21 mouse cellular contexts compared by ENCODE assay signal in genomic region chr11:94394107-94394506, GRCm38 (mm10). TPM values are rescaled to one million over a fixed set of nuclear protein-coding genes. Genes with fewer than 3 reads are reported as not detected.
A peak's percentile ranks its signal among the peaks of the same experiment; 100 is the strongest.
DNase-seq lines count a peak whose midpoint lies in the region; ATAC-seq and TF ChIP-seq lines count a peak whose summit lies in the region.
"Had no signal": no experiment of that assay in that cellular context is flagged by ENCODE, and none has a peak within 500 bp of the region (broad histone marks: within the 10 kb centered on the region; RNA-seq: fewer than 3 reads in every experiment).

No protein-coding gene starts in this region.

- peak; percentile 70 for DNase-seq in heart, adult 11 months
- DNase-seq in heart, adult 9 months (ENCODE audit: low spot score in 2 of 2), result no peak
- DNase-seq in heart, postnatal 36 days, result no peak
- peak; percentile 45 for DNase-seq in heart, postnatal 0 days (ENCODE audit: low spot score)
- DNase-seq in heart, adult 2 months, result no peak
- DNase-seq: adrenal gland, adult 2 months; adrenal gland, adult 8-10 months; adrenal gland, postnatal 10 days; adrenal gland, postnatal 14 days; adrenal gland, postnatal 25 days; adrenal gland, postnatal 36 days; B cell, adult 2 months; cerebellum, adult 11 months; cerebellum, adult 11-12 months had no signal

- no peaks in the 10 kb centered on the region for H3K36me3 ChIP-seq in heart, embryonic 11.5 days (ENCODE audit: control insufficient read depth, insufficient read depth, low read length)
- no peaks in the 10 kb centered on the region for H3K36me3 ChIP-seq in heart, embryonic 15.5 days
- no peaks in the 10 kb centered on the region for H3K36me3 ChIP-seq in heart, embryonic 16.5 days (ENCODE audit: control insufficient read depth, insufficient read depth)
- no peaks in the 10 kb centered on the region for H3K36me3 ChIP-seq in heart, postnatal 0 days (replicated peaks; ENCODE audit: control insufficient read depth, insufficient read depth, low read length)
- H3K36me3 ChIP-seq in heart, adult 2 months (ENCODE audit: control insufficient read depth, insufficient read depth, low read length), result no peaks in the 10 kb centered on the region
- H3K36me3 ChIP-seq: G1E had no signal

- no peak overlapping the region for H3K9ac ChIP-seq in heart, embryonic 11.5 days (ENCODE audit: low read depth, low read length)
- H3K9ac ChIP-seq in heart, embryonic 15.5 days, result no peak overlapping the region
- no peak overlapping the region for H3K9ac ChIP-seq in heart, embryonic 16.5 days (ENCODE audit: low read length)
- no peak overlapping the region for H3K9ac ChIP-seq in heart, postnatal 0 days (replicated peaks; ENCODE audit: low read depth, low read length)
- H3K9ac ChIP-seq in heart, adult 2 months (ENCODE audit: low read depth, low read length), result no peak overlapping the region

- no peak for TF ChIP-seq EP300 in heart, postnatal 0 days (IDR thresholded peaks at IDR 0.05; ENCODE audit: low read depth)
- no peak for TF ChIP-seq EP300 in heart, adult 2 months (IDR thresholded peaks at IDR 0.05; ENCODE audit: insufficient read depth, low read depth, low read length)

- H3K9me3 ChIP-seq in heart, embryonic 11.5 days (replicated peaks; ENCODE audit: control insufficient read depth, low read length), result no peaks in the 10 kb centered on the region
- no peaks in the 10 kb centered on the region for H3K9me3 ChIP-seq in heart, embryonic 15.5 days (replicated peaks)
- H3K9me3 ChIP-seq in heart, embryonic 16.5 days (replicated peaks; ENCODE audit: control insufficient read depth, low read length), result no peaks in the 10 kb centered on the region
- no peaks in the 10 kb centered on the region for H3K9me3 ChIP-seq in heart, postnatal 0 days (replicated peaks; ENCODE audit: control insufficient read depth, low read length)
- H3K9me3 ChIP-seq: G1E had no signal

- TF ChIP-seq CTCF in heart, postnatal 0 days (IDR thresholded peaks at IDR 0.05; ENCODE audit: low read depth), result no peak
- TF ChIP-seq CTCF in heart, adult 2 months (IDR thresholded peaks at IDR 0.05), result no peak

- H3K27ac ChIP-seq in heart, embryonic 11.5 days (ENCODE audit: low read depth, low read length), result no peak overlapping the region
- H3K27ac ChIP-seq in heart, embryonic 15.5 days, result no peak overlapping the region
- H3K27ac ChIP-seq in heart, embryonic 16.5 days (ENCODE audit: low read length), result no peak overlapping the region
- H3K27ac ChIP-seq in heart, postnatal 0 days (ENCODE audit: low read depth), result no peak overlapping the region
- H3K27ac ChIP-seq in heart, adult 2 months, result no peak overlapping the region

- no peak for ATAC-seq in heart, embryonic 11.5 days (replicated peaks; ENCODE audit: insufficient number of reproducible peaks, low FRiP score, low TSS enrichment)
- no peak; the same call in 1 of the 2 replicates for ATAC-seq in heart, embryonic 15.5 days (replicated peaks; ENCODE audit: insufficient number of reproducible peaks, insufficient read depth, low FRiP score, low read depth)
- peak; percentile 63 for ATAC-seq in heart, embryonic 16.5 days (replicated peaks; ENCODE audit: extremely low read depth, insufficient read depth, low FRiP score)
- ATAC-seq in heart, postnatal 0 days (ENCODE audit: insufficient read depth, low read depth), result peak; percentile 75
- ATAC-seq: activated CD4-positive, CD25-positive, alpha-beta regulatory T cell, adult 4 months; CD4-positive, CD25-positive, alpha-beta regulatory T cell, adult 4 months; Patski had no signal

- WGBS in heart, embryonic 11.5 days (ENCODE audit: insufficient replicate concordance), result 51% methylated on average over 7 of the region's 7 CpGs
- WGBS in heart, embryonic 15.5 days, result 44% methylated on average over 7 of the region's 7 CpGs
- 58% methylated on average over 7 of the region's 7 CpGs for WGBS in heart, embryonic 16.5 days
- WGBS in heart, postnatal 0 days, result 40% methylated on average over 7 of the region's 7 CpGs
- WGBS in heart, adult 2 months, result 56% methylated on average over 7 of the region's 7 CpGs

- no peak overlapping the region for H3K4me2 ChIP-seq in heart, embryonic 11.5 days
- H3K4me2 ChIP-seq in heart, embryonic 15.5 days, result 0 out of 2 replicates have a peak overlapping the region, but pooled peaks have one; percentile 13
- H3K4me2 ChIP-seq in heart, embryonic 16.5 days (ENCODE audit: low read depth, low read length), result no peak overlapping the region
- H3K4me2 ChIP-seq in heart, postnatal 0 days (ENCODE audit: low read depth, low read length), result no peak overlapping the region

- H3K27me3 ChIP-seq in heart, embryonic 11.5 days (ENCODE audit: control insufficient read depth, insufficient read depth, low read length), result peaks cover 15% of the 10 kb centered on the region
- peaks cover 17% of the 10 kb centered on the region for H3K27me3 ChIP-seq in heart, embryonic 15.5 days
- 0 out of 2 replicates have a peak, but pooled peaks cover 9% of the 10 kb centered on the region for H3K27me3 ChIP-seq in heart, embryonic 16.5 days (ENCODE audit: control insufficient read depth, insufficient read depth, low read length)
- H3K27me3 ChIP-seq in heart, postnatal 0 days (ENCODE audit: control insufficient read depth, insufficient read depth, low read length), result no peaks in the 10 kb centered on the region
- no peaks in the 10 kb centered on the region for H3K27me3 ChIP-seq in heart, adult 2 months (ENCODE audit: control insufficient read depth, insufficient read depth, low read length)
- H3K27me3 ChIP-seq: Patski had no signal

- H3K4me3 ChIP-seq in heart, embryonic 11.5 days (ENCODE audit: low read depth, low read length), result no peak overlapping the region
- H3K4me3 ChIP-seq in heart, embryonic 15.5 days, result no peak overlapping the region
- no peak overlapping the region for H3K4me3 ChIP-seq in heart, embryonic 16.5 days (ENCODE audit: low read length)
- H3K4me3 ChIP-seq in heart, postnatal 0 days (ENCODE audit: low read depth, low read length), result no peak overlapping the region
- H3K4me3 ChIP-seq in heart, adult 2 months, result no peak overlapping the region

- peaks cover 6% of the 10 kb centered on the region; the same call in 1 of the 2 replicates for H3K4me1 ChIP-seq in heart, embryonic 11.5 days (ENCODE audit: control insufficient read depth, insufficient read depth, low read length)
- peaks cover 15% of the 10 kb centered on the region for H3K4me1 ChIP-seq in heart, embryonic 15.5 days (replicated peaks)
- peaks cover 2% of the 10 kb centered on the region; the same call in 1 of the 2 replicates for H3K4me1 ChIP-seq in heart, embryonic 16.5 days (ENCODE audit: control insufficient read depth, insufficient read depth, low read length)
- H3K4me1 ChIP-seq in heart, postnatal 0 days (ENCODE audit: control insufficient read depth, insufficient read depth), result peaks cover 13% of the 10 kb centered on the region
- H3K4me1 ChIP-seq in heart, adult 2 months (ENCODE audit: control insufficient read depth, insufficient read depth, low read length), result no peaks in the 10 kb centered on the region

- no peak for TF ChIP-seq POLR2A in heart, adult 2 months (IDR thresholded peaks at IDR 0.05; ENCODE audit: insufficient read depth, low read depth, low read length)

- intact Hi-C loops in heart, postnatal 36 days (cut with DNase I), result no loop called here
- intact Hi-C loops in heart, adult 2 months (cut with DNase I), result no loop called here

- H3K79me2 ChIP-seq in heart, adult 2 months (replicated peaks; ENCODE audit: control insufficient read depth, insufficient read depth, low read length), result no peaks in the 10 kb centered on the region

RNA-seq across cellular contexts. Expression of gene Abcc3, which starts 1.3 kb away (rescaled TPM):
- polyA plus RNA-seq in heart, embryonic 11.5 days (2014; fragmentation: Nextera tagmentation; extraction: Ambion mirVana), result 0.34 and 0.96 TPM in 2 replicates
- polyA plus RNA-seq in heart, embryonic 15.5 days (2015; fragmentation: Nextera tagmentation; extraction: Ambion mirVana), result 1.1 and 1.7 TPM in 2 replicates
- 1.1 and 1.3 TPM in 2 replicates for polyA plus RNA-seq in heart, embryonic 16.5 days (2015; fragmentation: Nextera tagmentation; extraction: Ambion mirVana)
- total RNA-seq in heart, postnatal 36 days (2021), result 1 to 10 TPM; 1.7 to 3.9 TPM
- 2.2 and 14.5 TPM in 2 replicates for total RNA-seq in heart, postnatal 0 days (2014; rRNA removed; ENCODE audit: low replicate concordance)
- polyA plus RNA-seq in heart, postnatal 0 days (2015; fragmentation: Nextera tagmentation; extraction: Ambion mirVana), result 0.72 and 0.88 TPM in 2 replicates
- total RNA-seq in heart, adult 2 months (2021), result 1 to 10 TPM; 1.6 to 2.3 TPM
- polyA plus RNA-seq in heart, adult 2 months (2012; rRNA removed), result 1.8 and 2.0 TPM in 2 replicates
- polyA plus RNA-seq: G1E had no signal

Comparison
In these comparisons a context has a peak if more than half of its experiments do, and no peak if none do; other contexts are left out.
1. DNase-seq: peak in heart, adult 11 months (single experiment) and heart, postnatal 0 days (single experiment); none in heart, adult 9 months (0 of 2), heart, postnatal 36 days (0 of 2) and heart, adult 2 months (0 of 2).
2. ATAC-seq: peak in heart, embryonic 16.5 days (single experiment) and heart, postnatal 0 days (single experiment); none in heart, embryonic 11.5 days (single experiment) and heart, embryonic 15.5 days (single experiment).